Mouse (Mus musculus): ENCODE data around the gene Tcea3.

DNA sequence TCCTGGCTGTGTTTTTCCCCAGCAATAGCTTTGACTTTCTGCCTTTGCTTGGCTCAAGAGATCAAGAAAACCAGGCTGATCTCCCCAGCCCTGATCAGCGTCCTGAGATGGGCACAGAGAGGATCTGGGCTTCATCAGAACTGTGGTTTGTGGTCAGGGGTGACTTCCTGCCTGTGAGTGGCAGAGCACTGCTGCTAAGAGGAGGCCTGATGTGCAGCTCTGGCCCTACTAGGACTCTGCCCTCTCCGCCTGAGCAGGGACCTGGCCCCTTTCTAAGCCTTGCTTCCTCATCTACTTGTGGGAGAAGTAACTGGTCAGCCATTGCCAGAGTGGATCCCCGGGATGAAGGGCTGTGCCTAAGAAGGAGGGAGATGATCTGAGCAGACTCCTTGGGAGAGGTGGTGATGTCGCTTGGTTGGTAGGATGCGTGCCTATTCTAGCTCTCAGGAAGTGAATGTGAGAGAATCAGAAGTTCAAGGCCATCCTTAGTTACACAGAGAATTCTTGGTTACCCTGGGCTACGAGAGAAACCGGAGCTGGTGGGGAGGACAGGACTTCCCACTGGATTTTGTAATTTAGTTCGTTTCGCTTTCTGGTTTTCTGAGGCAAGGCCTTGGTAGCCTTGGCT is 19.3 kb downstream of the Tcea3 start:
- TF ChIP-seq POLR2A (IDR thresholded peaks at IDR 0.05; ENCODE audit: low read depth, low read length) (no peak), CTCF (conservative IDR thresholded peaks at IDR 0.05; ENCODE audit: insufficient read depth, insufficient read length, low read depth, low read length) (no peak)

Measured in kidney, adult 2 months (tissue).